Mouse (Mus musculus): ENCODE measurements around the gene Uchl5.

GRCm38 (mm10) chr1:143742186-143742585 is 34.9 kb upstream of the Uchl5 start:
- TF ChIP-seq CTCF (IDR thresholded peaks at IDR 0.05; ENCODE audit: low read depth, low read length) (no peak), POLR2A (IDR thresholded peaks at IDR 0.05; ENCODE audit: borderline replicate concordance, low read depth, low read length) (no peak)

Data from bone marrow macrophage, adult 2 months (primary cell).